In genomic region chr8:106871931-106872371, GRCm38 (mm10) we compare ENCODE assay signal across 7 mouse cellular contexts. TPM values are rescaled to one million over a fixed set of nuclear protein-coding genes. Genes with fewer than 3 reads are reported as not detected.
A peak's percentile ranks its signal among the peaks of the same experiment; 100 is the strongest.
DNase-seq lines count a peak whose midpoint lies in the region; ATAC-seq and TF ChIP-seq lines count a peak whose summit lies in the region.

No protein-coding gene starts in this region.

- H3K9ac ChIP-seq in intestine, embryonic 14.5 days (ENCODE audit: low read length): peak overlapping the region; percentile 14
- no peak overlapping the region for H3K9ac ChIP-seq in liver, embryonic 14.5 days (replicated peaks)

- WGBS in intestine, embryonic 14.5 days: 1% methylated on average over 22 of the region's 22 CpGs
- WGBS in liver, embryonic 14.5 days (ENCODE audit: insufficient replicate concordance): 2% methylated on average over 22 of the region's 22 CpGs

- no peak for TF ChIP-seq EP300 in liver, embryonic 14.5 days (IDR thresholded peaks at IDR 0.05; ENCODE audit: low read depth)

- DNase-seq in adrenal gland, postnatal 36 days: peak; percentile 74 to 81
- DNase-seq in embryo, embryonic 10 days (ENCODE audit: low spot score): peak; percentile 75
- peak; percentile 77 for DNase-seq in intestine, embryonic 14.5 days (ENCODE audit: low spot score)
- no peak for DNase-seq in liver, embryonic 14.5 days (ENCODE audit: low read depth in 3 of 3, low spot score in 3 of 3)
- peak; percentile 59 for DNase-seq in urinary bladder, adult 2 months (ENCODE audit: low spot score)

- H3K4me3 ChIP-seq in intestine, embryonic 14.5 days (ENCODE audit: low read depth, low read length): peak overlapping the region; percentile 28
- no peak overlapping the region; a peak in 1 of 4 replicates for H3K4me3 ChIP-seq in liver, embryonic 14.5 days (ENCODE audit: insufficient read depth in 1 of 2, low read depth in 2 of 2, low read length in 2 of 2)
- H3K4me3 ChIP-seq in myocyte: no peak overlapping the region

- peaks cover 20% of the 10 kb centered on the region for H3K4me1 ChIP-seq in intestine, embryonic 14.5 days (replicated peaks; ENCODE audit: control insufficient read depth, insufficient read depth, low read length)
- no peaks in the 10 kb centered on the region for H3K4me1 ChIP-seq in liver, embryonic 14.5 days (replicated peaks; ENCODE audit: control insufficient read depth in 2 of 2, insufficient read depth in 2 of 2, low read length in 1 of 2)

- ATAC-seq in granulocyte monocyte progenitor cell, adult 5-6 weeks (replicated peaks; ENCODE audit: poor library complexity, severe bottlenecking): peak; percentile 42
- peak; percentile 36 for ATAC-seq in intestine, embryonic 14.5 days (replicated peaks; ENCODE audit: low FRiP score, low TSS enrichment, low read depth)
- no peak for ATAC-seq in liver, embryonic 14.5 days (ENCODE audit: insufficient read depth)

- H3K27me3 ChIP-seq in intestine, embryonic 14.5 days (replicated peaks; ENCODE audit: control insufficient read depth, insufficient read depth, low read length): peaks cover 46% of the 10 kb centered on the region
- H3K27me3 ChIP-seq in liver, embryonic 14.5 days (ENCODE audit: control insufficient read depth, insufficient read depth, low read length): peaks cover 49% of the 10 kb centered on the region
- H3K27me3 ChIP-seq in myocyte (ENCODE audit: control insufficient read depth, insufficient read depth, insufficient read length): peaks cover 22% of the 10 kb centered on the region

- no peak overlapping the region for H3K27ac ChIP-seq in intestine, embryonic 14.5 days (ENCODE audit: low read depth)
- H3K27ac ChIP-seq in liver, embryonic 14.5 days: no peak overlapping the region

- no peaks in the 10 kb centered on the region for H3K79me2 ChIP-seq in myocyte (ENCODE audit: control insufficient read depth, insufficient read depth)

- H3K36me3 ChIP-seq in intestine, embryonic 14.5 days (ENCODE audit: control insufficient read depth, insufficient read depth, low read length): peaks cover 20% of the 10 kb centered on the region; the same call in 1 of the 2 replicates
- H3K36me3 ChIP-seq in liver, embryonic 14.5 days (replicated peaks; ENCODE audit: control insufficient read depth, insufficient read depth, low read depth): no peaks in the 10 kb centered on the region
- no peaks in the 10 kb centered on the region for H3K36me3 ChIP-seq in myocyte (ENCODE audit: control insufficient read depth, insufficient read depth)

- H3ac ChIP-seq in myocyte (ENCODE audit: control insufficient read depth, insufficient read length): no peak overlapping the region

- H3K9me3 ChIP-seq in intestine, embryonic 14.5 days (ENCODE audit: control insufficient read depth, low read length): no peaks in the 10 kb centered on the region
- no peaks in the 10 kb centered on the region for H3K9me3 ChIP-seq in liver, embryonic 14.5 days (ENCODE audit: control insufficient read depth, low read length)

- H3K4me2 ChIP-seq in intestine, embryonic 14.5 days (ENCODE audit: low read length): peak overlapping the region; percentile 100
- peak overlapping the region; percentile 5; the same call in 1 of the 2 replicates for H3K4me2 ChIP-seq in liver, embryonic 14.5 days (ENCODE audit: low read depth)
- H3K4me2 ChIP-seq in myocyte (ENCODE audit: low read depth): peak overlapping the region; percentile 35

- no peak for TF ChIP-seq POLR2A in myocyte (IDR thresholded peaks at IDR 0.05; ENCODE audit: insufficient read length, low read depth)

- TF ChIP-seq CTCF in liver, embryonic 14.5 days (IDR thresholded peaks at IDR 0.05; ENCODE audit: low read depth): no peak; the same call in 1 of the 2 replicates

TF ChIP-seq in myocyte, 11 proteins besides CTCF, POLR2A, EP300 and RAD21:
- TF ChIP-seq POLR2AphosphoS2 (IDR thresholded peaks at IDR 0.05; ENCODE audit: insufficient read length, low read depth) (peak; percentile 66), MYOG (IDR thresholded peaks at IDR 0.05; ENCODE audit: control insufficient read depth in 1 of 3, insufficient read depth in 1 of 3, insufficient read length in 2 of 3, low read depth in 2 of 3) (no peak)

RNA-seq across cellular contexts. Expression of gene Has3, which starts 1.9 kb away (rescaled TPM):
- total RNA-seq in adrenal gland, postnatal 36 days (2021): 1 to 10 TPM in 1 of 2 experiments, under 1 TPM in 1; 0.20 to 1.5 TPM
- total RNA-seq in granulocyte monocyte progenitor cell, adult 5-6 weeks (2014; fragmentation: Nextera tagmentation): not detected in 2 replicates
- total RNA-seq in granulocyte monocyte progenitor cell, adult 5-6 weeks (2017): 0.17 and 0.77 TPM in 2 replicates
- polyA plus RNA-seq in intestine, embryonic 14.5 days (2014; fragmentation: Nextera tagmentation; extraction: Ambion mirVana): 0.14 and 0.19 TPM in 2 replicates
- 0.02 and 0.08 TPM in 2 replicates for polyA plus RNA-seq in liver, embryonic 14.5 days (2012; rRNA removed)
- 0.04 TPM in 1 of 2 replicates, not detected in the other for polyA plus RNA-seq in liver, embryonic 14.5 days (2014; fragmentation: Nextera tagmentation; extraction: Ambion mirVana)
- 0.12 TPM for polyA plus RNA-seq in myocyte (2012; fragmentation: generic; extraction: Trizol)
- 3.1 TPM in 2 replicates for polyA plus RNA-seq in urinary bladder, adult 2 months (2012; rRNA removed)

RNA-seq across cellular contexts. Expression of gene Utp4, which starts 21.5 kb away (rescaled TPM):
- 10 to 100 TPM; 48.7 to 50.6 TPM for total RNA-seq in adrenal gland, postnatal 36 days (2021)
- 55.7 and 56.0 TPM in 2 replicates for total RNA-seq in granulocyte monocyte progenitor cell, adult 5-6 weeks (2014; fragmentation: Nextera tagmentation)
- 50.3 and 57.8 TPM in 2 replicates for total RNA-seq in granulocyte monocyte progenitor cell, adult 5-6 weeks (2017)
- polyA plus RNA-seq in intestine, embryonic 14.5 days (2014; fragmentation: Nextera tagmentation; extraction: Ambion mirVana): 79.6 and 85.4 TPM in 2 replicates
- polyA plus RNA-seq in liver, embryonic 14.5 days (2012; rRNA removed): 23.4 and 27.3 TPM in 2 replicates
- 35.1 and 35.3 TPM in 2 replicates for polyA plus RNA-seq in liver, embryonic 14.5 days (2014; fragmentation: Nextera tagmentation; extraction: Ambion mirVana)
- polyA plus RNA-seq in myocyte (2012; fragmentation: generic; extraction: Trizol): 45.8 TPM
- polyA plus RNA-seq in urinary bladder, adult 2 months (2012; rRNA removed): 24.7 and 30.2 TPM in 2 replicates

Comparison
In these comparisons a context has a peak if more than half of its experiments do, and no peak if none do; other contexts are left out.
1. DNase-seq: peak in adrenal gland, postnatal 36 days (2 of 2), embryo, embryonic 10 days (single experiment), intestine, embryonic 14.5 days (single experiment) and urinary bladder, adult 2 months (single experiment); none in liver, embryonic 14.5 days (0 of 3).
2. H3K4me2 ChIP-seq: peak in every context shown above with its lines; median percentile 100 in intestine, embryonic 14.5 days; 35 in myocyte; 5 in liver, embryonic 14.5 days.